Mouse (Mus musculus): ENCODE measurements around the gene Dnajc16.

DNA sequence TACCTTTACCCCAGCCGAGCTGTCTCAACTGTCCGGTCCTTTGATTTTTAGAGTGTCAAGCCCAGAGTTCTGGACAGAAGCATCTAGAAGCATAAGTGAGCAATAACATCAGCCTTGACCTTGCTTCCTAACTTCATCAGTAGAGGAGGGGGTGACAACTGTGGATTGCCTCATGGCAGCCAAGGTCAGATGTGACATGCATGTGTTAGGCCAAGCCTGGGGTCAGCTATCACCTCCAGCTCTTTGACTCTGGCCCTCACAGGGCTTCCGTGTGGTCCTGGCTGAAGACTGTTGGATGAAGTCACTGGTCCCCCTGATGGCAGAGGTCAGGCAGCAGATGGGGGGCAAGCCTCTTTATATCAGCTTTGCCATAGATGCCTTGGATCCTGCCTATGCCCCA is 33.6 kb downstream of the Dnajc16 start:
- TF ChIP-seq CTCF (conservative IDR thresholded peaks at IDR 0.05; ENCODE audit: low read length): no peak
- no peak for TF ChIP-seq POU5F1 (IDR thresholded peaks at IDR 0.05; ENCODE audit: borderline replicate concordance, low read length)
- TF ChIP-seq NANOG (IDR thresholded peaks at IDR 0.05; ENCODE audit: borderline replicate concordance, low read length): no peak

Data from E14TG2a.4 (cell line).